Mouse (Mus musculus) limb, embryonic 15.5 days (tissue): ENCODE measurements around the gene Prrt3. TPM values are rescaled to one million over a fixed set of nuclear protein-coding genes. Genes with fewer than 3 reads are reported as not detected.

ENCODE experiments used
- ATAC-seq: fragments of 200-750 bp; cut with Nextera tagmentation; 2 replicates; pipeline ENCODE4 v1.8.0; 2017; ENCODE audit warnings: low read depth, moderate TSS enrichment; ENCODE audit not compliant: insufficient number of reproducible peaks, low FRiP score, low TSS enrichment
- H3K27ac ChIP-seq: fragments of 300-500 bp; sonication (generic); 2 replicates; pipeline ENCODE4 v1.5.1; 2015; ENCODE audit warnings: moderate library complexity, mild to moderate bottlenecking, inconsistent platforms
- H3K27me3 ChIP-seq: fragments of 300-500 bp; sonication (generic); 2 replicates; pipeline ENCODE4 v1.6.1; 2015; ENCODE audit warnings: inconsistent platforms
- H3K36me3 ChIP-seq: fragments of 300-500 bp; sonication (generic); 2 replicates; pipeline ENCODE4 v1.6.1; 2015; ENCODE audit warnings: inconsistent platforms
- H3K4me1 ChIP-seq: fragments of 300-500 bp; sonication (generic); 2 replicates; pipeline ENCODE4 v1.6.1; 2015; ENCODE audit warnings: inconsistent platforms
- H3K4me2 ChIP-seq: fragments of 300-500 bp; sonication (generic); 2 replicates; pipeline ENCODE4 v1.6.1; 2015; ENCODE audit warnings: mild to moderate bottlenecking, inconsistent platforms
- H3K4me3 ChIP-seq: fragments of 300-500 bp; sonication (generic); 2 replicates; pipeline ENCODE4 v1.5.1; 2015; ENCODE audit warnings: mild to moderate bottlenecking, inconsistent platforms
- H3K9ac ChIP-seq: fragments of 300-500 bp; sonication (generic); 2 replicates; pipeline ENCODE4 v1.6.1; 2015; ENCODE audit warnings: inconsistent platforms
- H3K9me3 ChIP-seq: fragments of 300-500 bp; sonication (generic); 2 replicates; pipeline ENCODE4 v1.6.1; 2016; ENCODE audit warnings: inconsistent platforms
- WGBS: fragments of 180-500 bp; shearing (Covaris S2); methylation state at CpG from one replicate; pipeline ENCODE4 v1.1.7; 2015; 5-methylcytosine and 5-hydroxymethylcytosine counted together
- polyA plus RNA-seq: library from polyadenylated mRNA; unstranded; fragments of >200 nt; fragmentation: Nextera tagmentation; extraction: Ambion mirVana; gene quantifications from 2 replicates; pipeline ENCODE4 v1.2.1, GENCODE M21; 2015

The Prrt3 gene
- polyA plus RNA-seq, 1 experiment from 2014 or later = 0.44 TPM

DNA sequence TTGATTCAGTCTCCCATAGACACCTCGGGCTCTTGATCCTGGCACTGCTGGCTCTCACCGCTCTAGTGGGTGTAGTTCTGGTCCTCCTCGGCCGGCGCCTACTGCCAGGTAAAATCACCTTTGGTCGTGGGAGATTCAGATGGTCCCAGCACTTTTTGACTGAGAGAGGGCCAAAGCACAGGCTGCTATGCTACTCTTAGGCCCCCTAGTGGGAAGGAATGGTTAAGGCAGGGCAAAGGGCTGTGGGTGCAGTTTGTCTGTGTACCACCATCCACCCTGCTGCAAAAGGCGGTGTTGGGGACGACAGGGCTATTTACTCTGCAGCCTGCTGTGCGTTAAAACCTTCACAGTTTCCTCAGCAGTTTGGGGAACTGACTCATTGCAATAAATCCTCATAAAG is 32.7 kb downstream of the Prrt3 start:
- no peaks in the 10 kb centered on the region for H3K9me3 ChIP-seq
- no peaks in the 10 kb centered on the region for H3K36me3 ChIP-seq
- H3K4me1 ChIP-seq = peaks cover 34% of the 10 kb centered on the region
- H3K4me2 ChIP-seq = peak overlapping the region; percentile 78
- no peak overlapping the region for H3K9ac ChIP-seq
- H3K27me3 ChIP-seq = peaks cover 26% of the 10 kb centered on the region
- H3K4me3 ChIP-seq = peak overlapping the region; percentile 44
- ATAC-seq = no peak
- WGBS = 5% methylated on average over 9 of the region's 9 CpGs
- no peak overlapping the region for H3K27ac ChIP-seq

DNA sequence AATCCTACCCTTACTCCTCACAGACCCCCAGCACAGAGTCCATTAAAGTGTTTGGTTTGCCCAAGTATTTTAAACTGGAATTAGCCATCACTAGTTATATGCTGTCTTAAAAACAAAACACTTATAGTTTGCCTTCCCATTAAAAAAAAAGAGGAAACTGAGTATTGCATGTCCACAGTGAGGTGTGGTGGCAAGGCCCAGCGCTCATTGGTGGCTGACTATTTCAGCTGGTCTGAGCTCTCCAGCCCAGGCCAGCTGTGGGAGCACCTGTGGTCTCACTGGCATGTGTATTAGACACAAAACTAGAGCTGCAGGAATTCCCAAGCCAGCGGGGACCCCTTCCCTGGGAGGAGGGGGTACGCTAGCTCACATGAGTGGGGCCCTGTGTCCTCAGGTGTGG is 33.2 kb downstream of the Prrt3 start:
- H3K9me3 ChIP-seq = no peaks in the 10 kb centered on the region
- no peak for ATAC-seq
- peaks cover 34% of the 10 kb centered on the region for H3K4me1 ChIP-seq
- no peaks in the 10 kb centered on the region for H3K36me3 ChIP-seq
- H3K27ac ChIP-seq = no peak overlapping the region
- H3K27me3 ChIP-seq = peaks cover 23% of the 10 kb centered on the region
- H3K9ac ChIP-seq = no peak overlapping the region
- no peak overlapping the region for H3K4me3 ChIP-seq
- H3K4me2 ChIP-seq = no peak overlapping the region
- WGBS = 63% methylated on average over 3 of the region's 3 CpGs

DNA sequence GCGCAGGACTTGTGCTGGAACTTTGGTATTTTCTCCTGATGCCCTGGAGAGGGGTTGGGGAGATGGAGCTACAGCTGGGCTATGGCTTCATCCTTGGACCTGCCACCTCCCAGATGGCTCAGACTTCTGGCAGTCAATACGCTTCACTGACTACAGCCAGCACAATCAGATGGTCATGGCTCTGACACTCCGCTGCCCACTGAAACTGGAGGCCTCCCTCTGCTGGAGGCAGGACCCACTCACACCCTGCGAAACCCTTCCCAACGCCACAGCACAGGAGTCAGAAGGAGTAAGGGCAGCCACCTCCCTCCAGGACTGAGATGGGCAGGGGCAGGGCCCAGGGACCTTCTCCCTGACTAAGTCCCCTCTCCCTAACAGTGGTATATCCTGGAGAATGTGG is 36.1 kb downstream of the Prrt3 start:
- Histone ChIP-seq H3K27me3 (peaks cover 16% of the 10 kb centered on the region), H3K4me2 (no peak overlapping the region), H3K4me3 (no peak overlapping the region), H3K9ac (no peak overlapping the region), H3K36me3 (no peaks in the 10 kb centered on the region), H3K9me3 (no peaks in the 10 kb centered on the region), H3K4me1 (peaks cover 13% of the 10 kb centered on the region), H3K27ac (no peak overlapping the region)
- 71% methylated on average over 5 of the region's 5 CpGs for WGBS
- no peak for ATAC-seq

DNA sequence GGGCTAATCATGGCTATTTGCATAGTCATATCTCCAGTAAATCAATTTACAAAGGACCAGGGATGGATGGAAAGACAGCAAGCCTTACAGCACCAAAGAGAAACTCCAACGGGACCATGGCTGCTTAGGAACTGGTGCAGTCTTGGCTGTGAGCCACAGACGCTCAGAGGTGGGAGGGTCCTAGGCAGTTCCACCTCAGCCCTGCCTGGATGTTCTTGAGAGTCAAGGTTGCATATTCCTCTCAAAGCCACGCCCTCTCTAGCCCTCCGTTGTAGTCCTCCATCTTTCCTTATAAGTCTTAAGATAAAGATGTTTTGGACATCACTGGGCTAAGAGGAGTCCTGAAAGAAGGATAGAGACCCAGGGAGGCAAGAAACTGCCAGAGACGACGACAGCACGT is 37.7 kb downstream of the Prrt3 start:
- WGBS = 62% methylated on average over 7 of the region's 7 CpGs
- Histone ChIP-seq H3K9ac (no peak overlapping the region), H3K36me3 (no peaks in the 10 kb centered on the region), H3K4me2 (no peak overlapping the region), H3K4me1 (peaks cover 4% of the 10 kb centered on the region; the same call in 1 of the 2 replicates), H3K27ac (no peak overlapping the region), H3K4me3 (no peak overlapping the region), H3K9me3 (no peaks in the 10 kb centered on the region), H3K27me3 (0 out of 2 replicates have a peak, but pooled peaks cover 8% of the 10 kb centered on the region)
- ATAC-seq = no peak

DNA sequence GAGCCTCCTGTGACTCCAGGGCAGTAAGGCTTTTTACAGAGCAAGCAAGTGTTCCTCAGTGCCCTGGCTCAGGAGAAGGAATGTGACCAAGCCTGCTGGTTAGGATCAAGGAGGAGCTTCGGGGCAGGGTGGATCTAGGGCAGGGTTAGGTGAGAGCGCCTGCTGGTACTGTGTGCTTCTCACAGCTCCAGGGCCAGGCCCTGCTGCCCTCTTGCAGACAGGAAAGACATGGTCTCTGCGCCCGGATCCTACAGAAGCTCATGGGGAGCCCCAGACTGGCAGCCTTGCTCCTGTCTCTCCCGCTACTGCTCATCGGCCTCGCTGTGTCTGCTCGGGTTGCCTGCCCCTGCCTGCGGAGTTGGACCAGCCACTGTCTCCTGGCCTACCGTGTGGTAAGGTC is 43.1 kb downstream of the Prrt3 start:
- Histone ChIP-seq H3K9ac (no peak overlapping the region), H3K9me3 (no peaks in the 10 kb centered on the region), H3K27ac (no peak overlapping the region), H3K4me3 (no peak overlapping the region), H3K4me2 (no peak overlapping the region), H3K4me1 (0 out of 2 replicates have a peak, but pooled peaks cover 2% of the 10 kb centered on the region), H3K36me3 (no peaks in the 10 kb centered on the region), H3K27me3 (0 out of 2 replicates have a peak, but pooled peaks cover 4% of the 10 kb centered on the region)
- no peak for ATAC-seq
- 46% methylated on average over 10 of the region's 10 CpGs for WGBS

DNA sequence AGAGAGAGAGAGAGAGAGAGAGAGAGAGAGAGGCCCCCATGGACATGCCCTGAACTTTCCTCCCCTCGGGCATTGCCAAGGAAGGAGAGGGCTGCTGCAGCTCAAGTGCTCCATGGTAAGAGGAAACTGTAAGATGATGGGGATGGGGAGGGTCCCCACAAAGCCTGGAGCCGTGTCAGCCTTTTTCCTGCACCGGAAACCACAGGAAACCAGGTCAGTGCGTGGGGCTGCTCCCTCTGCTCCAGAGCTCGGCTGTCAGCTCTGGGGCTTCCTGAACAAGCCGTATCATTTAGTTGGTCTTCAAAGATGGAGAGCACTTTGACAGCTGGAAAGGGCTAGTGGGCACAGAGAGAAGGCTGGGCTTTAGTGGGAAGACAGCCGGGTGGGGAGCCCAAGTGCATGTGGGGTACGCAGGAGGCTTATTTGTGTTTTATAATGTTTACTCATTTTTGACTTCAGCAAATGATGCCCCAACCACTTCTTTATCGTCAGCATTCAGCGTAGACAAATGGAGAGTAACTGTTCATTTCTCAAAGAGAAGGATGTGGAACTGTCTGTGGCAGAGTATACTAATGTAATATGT is 43.7 kb downstream of the Prrt3 start, which contains the start of gene Il17re:
TSS of gene Il17re (plus strand) at position 533 of the 583 bp plus-strand sequence.
- H3K4me2 ChIP-seq = no peak within 1 kb of the TSS
- 0 out of 2 replicates have a peak, but pooled peaks cover 4% of the 10 kb centered on the region for H3K27me3 ChIP-seq
- ATAC-seq = no peak
- 57% methylated on average over 10 of the region's 10 CpGs for WGBS
- H3K9me3 ChIP-seq = no peaks in the 10 kb centered on the region
- no peak within 1 kb of the TSS for H3K27ac ChIP-seq
- 0 out of 2 replicates have a peak, but pooled peaks cover 2% of the 10 kb centered on the region for H3K4me1 ChIP-seq
- H3K4me3 ChIP-seq = no peak within 1 kb of the TSS
- H3K9ac ChIP-seq = no peak within 1 kb of the TSS
- no peaks in the 10 kb centered on the region for H3K36me3 ChIP-seq

DNA sequence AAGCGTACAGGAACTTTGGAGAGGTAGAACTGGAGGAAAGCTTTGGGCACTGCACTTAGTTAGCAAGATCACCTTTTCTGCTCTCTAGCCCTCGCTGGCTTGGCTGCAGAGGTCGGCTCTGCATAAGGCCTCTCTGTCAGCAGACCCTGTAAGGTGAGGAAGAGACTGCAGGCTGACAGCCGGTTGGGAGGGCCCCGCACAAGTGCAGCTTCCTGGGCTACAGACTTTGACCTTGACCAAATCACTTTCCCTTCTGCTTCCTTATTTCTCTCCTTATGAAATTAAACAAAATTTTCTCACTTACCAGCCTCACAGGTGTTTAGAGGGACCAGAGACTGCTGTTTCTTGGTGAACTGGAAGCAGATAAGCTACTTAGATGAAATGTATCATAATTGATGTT is 46.7 kb downstream of the Prrt3 start:
- Histone ChIP-seq H3K27me3 (0 out of 2 replicates have a peak, but pooled peaks cover 4% of the 10 kb centered on the region), H3K36me3 (no peaks in the 10 kb centered on the region), H3K4me3 (no peak overlapping the region), H3K4me2 (no peak overlapping the region), H3K4me1 (peaks cover 15% of the 10 kb centered on the region; the same call in 1 of the 2 replicates), H3K9me3 (no peaks in the 10 kb centered on the region), H3K27ac (no peak overlapping the region), H3K9ac (no peak overlapping the region)
- WGBS = 69% methylated on average over 5 of the region's 5 CpGs
- no peak for ATAC-seq

DNA sequence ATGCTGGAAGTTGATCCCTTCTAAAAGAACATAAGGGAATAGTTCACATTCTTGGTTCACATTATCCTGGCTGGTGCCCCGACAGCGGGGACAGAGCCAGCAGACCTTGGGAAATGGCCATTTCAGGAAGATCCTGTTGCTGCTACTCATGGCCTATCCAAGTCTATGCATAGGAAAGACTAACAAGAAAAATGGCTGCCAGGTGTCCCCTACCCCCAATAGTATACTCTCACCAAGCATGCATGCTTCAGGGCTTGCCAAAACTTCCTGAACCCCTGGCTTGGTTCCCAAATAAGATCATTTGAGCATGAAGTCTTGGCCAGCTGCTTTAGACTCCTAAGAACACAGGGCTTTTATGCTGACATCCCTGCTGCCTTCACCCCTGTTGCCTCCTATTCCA is 49.9 kb downstream of the Prrt3 start:
- H3K4me1 ChIP-seq = peaks cover 12% of the 10 kb centered on the region; the same call in 1 of the 2 replicates
- no peaks in the 10 kb centered on the region for H3K27me3 ChIP-seq
- H3K9me3 ChIP-seq = no peaks in the 10 kb centered on the region
- no peak overlapping the region for H3K4me3 ChIP-seq
- 52% methylated on average over 2 of the region's 2 CpGs for WGBS
- H3K9ac ChIP-seq = no peak overlapping the region
- peaks cover 24% of the 10 kb centered on the region for H3K36me3 ChIP-seq
- peak; percentile 78 for ATAC-seq
- H3K4me2 ChIP-seq = no peak overlapping the region
- peak overlapping the region; percentile 48; the same call in 1 of the 2 replicates for H3K27ac ChIP-seq

DNA sequence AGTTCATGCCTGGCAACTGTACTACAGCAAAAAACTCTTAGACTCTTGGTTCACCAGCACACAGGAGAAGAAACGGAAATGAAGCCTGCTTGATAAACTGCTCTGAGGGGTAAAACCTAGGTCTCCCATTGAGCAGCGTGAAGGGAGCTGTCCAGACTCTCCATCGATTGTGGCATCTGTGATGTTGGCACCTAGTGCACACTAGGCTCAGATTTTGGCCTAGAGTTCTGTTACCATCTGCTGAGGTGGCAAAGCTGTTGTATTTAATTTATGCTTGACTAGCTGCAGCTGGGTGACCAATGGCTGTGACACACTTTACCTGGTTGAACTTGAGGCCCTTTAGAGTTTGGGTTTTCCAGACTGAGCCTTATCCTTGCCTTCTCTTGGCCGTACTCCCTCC is 54.1 kb downstream of the Prrt3 start:
- H3K4me2 ChIP-seq = no peak overlapping the region
- H3K9ac ChIP-seq = no peak overlapping the region
- 93% methylated on average over 4 of the region's 4 CpGs for WGBS
- H3K9me3 ChIP-seq = no peaks in the 10 kb centered on the region
- H3K4me3 ChIP-seq = no peak overlapping the region
- peaks cover 30% of the 10 kb centered on the region for H3K36me3 ChIP-seq
- no peak overlapping the region for H3K27ac ChIP-seq
- ATAC-seq = no peak
- H3K27me3 ChIP-seq = no peaks in the 10 kb centered on the region
- peaks cover 19% of the 10 kb centered on the region for H3K4me1 ChIP-seq

DNA sequence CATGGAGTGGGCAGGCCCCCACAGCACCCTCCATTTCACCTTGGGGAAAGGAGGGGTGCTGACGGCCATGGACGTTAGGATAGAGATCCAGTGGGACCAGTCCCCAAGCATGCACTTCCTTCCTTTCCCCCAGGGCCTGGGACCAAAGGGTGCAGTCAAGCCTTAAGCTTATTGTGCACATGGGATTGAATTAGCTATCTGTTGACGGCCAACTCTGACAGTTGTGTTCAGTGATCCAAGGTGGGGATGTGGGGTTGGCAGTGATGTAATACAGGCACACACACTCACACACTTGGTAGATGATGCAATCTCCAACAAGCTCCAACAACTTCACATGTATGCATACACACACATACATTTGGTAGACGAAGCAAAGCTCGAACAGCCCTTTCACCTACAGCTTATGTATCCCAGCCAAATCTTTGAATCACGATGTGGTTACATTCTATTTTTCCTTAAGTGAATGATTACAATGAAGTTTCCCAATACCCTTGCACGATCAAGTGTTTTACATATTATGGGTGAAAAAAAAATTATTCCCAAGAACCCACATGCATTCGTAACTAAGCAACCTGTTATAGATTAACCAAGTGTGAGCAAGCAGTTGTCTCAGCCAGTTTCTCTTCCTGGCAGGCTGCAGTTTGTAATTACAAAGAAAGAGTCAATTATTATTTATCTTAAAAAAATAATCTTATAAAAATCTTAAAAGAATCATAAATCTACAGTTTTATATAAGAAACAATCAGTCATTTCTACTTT is 57.3 kb downstream of the Prrt3 start:
- Histone ChIP-seq H3K4me1 (peaks cover 11% of the 10 kb centered on the region), H3K9ac (no peak overlapping the region), H3K27ac (no peak overlapping the region), H3K4me2 (no peak overlapping the region), H3K36me3 (peaks cover 30% of the 10 kb centered on the region), H3K4me3 (no peak overlapping the region), H3K27me3 (no peaks in the 10 kb centered on the region), H3K9me3 (no peaks in the 10 kb centered on the region)
- WGBS = 77% methylated on average over 8 of the region's 8 CpGs
- no peak for ATAC-seq
